Comparison of ENCODE assay signal across 8 mouse cellular contexts in genomic region chr7:83631828-83632681, GRCm38 (mm10). TPM values are rescaled to one million over a fixed set of nuclear protein-coding genes. Genes with fewer than 3 reads are reported as not detected.
DNase-seq lines count a peak whose midpoint lies in the region; ATAC-seq and TF ChIP-seq lines count a peak whose summit lies in the region.

Gene Stard5, plus strand, starts transcription at chr7:83631959.

- no peaks in the 10 kb centered on the region for H3K9me3 ChIP-seq in hindbrain, embryonic 10.5 days
- H3K9me3 ChIP-seq in lung, postnatal 0 days (ENCODE audit: low read length), result no peaks in the 10 kb centered on the region

- peaks cover 10% of the 10 kb centered on the region for H3K36me3 ChIP-seq in hindbrain, embryonic 10.5 days
- 0 out of 2 replicates have a peak, but pooled peaks cover 4% of the 10 kb centered on the region for H3K36me3 ChIP-seq in lung, postnatal 0 days (ENCODE audit: insufficient read depth, low read length)

- DNase-seq in MEL-GATA-1-ER (ENCODE audit: extremely low read depth, low read depth), result peak; percentile 81
- DNase-seq in cerebellum, adult 8-10 months, result peak; percentile 88
- DNase-seq in hindbrain, embryonic 10.5 days (ENCODE audit: low spot score), result peak; percentile 88
- peak; percentile 93 for DNase-seq in layer of hippocampus, adult 9-11 months
- DNase-seq in lung, postnatal 0 days (ENCODE audit: low spot score), result peak; percentile 98
- DNase-seq in ovary, postnatal 14 days (ENCODE audit: low spot score), result peak; percentile 84
- peak; percentile 94 for DNase-seq in thymus, postnatal 14 days

- H3K4me1 ChIP-seq in hindbrain, embryonic 10.5 days (replicated peaks), result peaks cover 23% of the 10 kb centered on the region
- peaks cover 9% of the 10 kb centered on the region; the same call in 1 of the 2 replicates for H3K4me1 ChIP-seq in lung, postnatal 0 days (ENCODE audit: insufficient read depth, low read depth, low read length)

- ATAC-seq in frontal cortex, adult (ENCODE audit: low TSS enrichment), result peak; percentile 98
- peak; percentile 99 for ATAC-seq in lung, postnatal 0 days

- H3K9ac ChIP-seq in lung, postnatal 0 days (replicated peaks; ENCODE audit: low read depth), result peak within 1 kb of the TSS; percentile 62

- peak within 1 kb of the TSS; percentile 71 for H3K4me3 ChIP-seq in hindbrain, embryonic 10.5 days
- H3K4me3 ChIP-seq in lung, postnatal 0 days (ENCODE audit: low read depth, low read length), result peak within 1 kb of the TSS; percentile 63

- no peaks in the 10 kb centered on the region for H3K27me3 ChIP-seq in hindbrain, embryonic 10.5 days (ENCODE audit: insufficient read depth, poor library complexity, severe bottlenecking)
- H3K27me3 ChIP-seq in lung, postnatal 0 days (replicated peaks; ENCODE audit: insufficient read depth, low read length), result no peaks in the 10 kb centered on the region

- peak within 1 kb of the TSS; percentile 79 for H3K4me2 ChIP-seq in lung, postnatal 0 days (replicated peaks; ENCODE audit: low read depth, low read length)

- H3K27ac ChIP-seq in hindbrain, embryonic 10.5 days, result peak within 1 kb of the TSS; percentile 88
- H3K27ac ChIP-seq in lung, postnatal 0 days (ENCODE audit: low read length), result peak within 1 kb of the TSS; percentile 84

- TF ChIP-seq EP300 in lung, postnatal 0 days (IDR thresholded peaks at IDR 0.05), result 0 out of 2 replicates have a peak, but pooled peaks have one; percentile 8

- under 1% methylated on average over 35 of the region's 35 CpGs for WGBS in hindbrain, embryonic 10.5 days
- WGBS in lung, postnatal 0 days, result under 1% methylated on average over 35 of the region's 35 CpGs

- no peak for TF ChIP-seq CTCF in lung, postnatal 0 days (IDR thresholded peaks at IDR 0.05)

RNA-seq across cellular contexts. Expression of gene Stard5, which starts in this region (rescaled TPM):
- 12.8 and 14.2 TPM in 2 replicates for polyA plus RNA-seq in hindbrain, embryonic 10.5 days (2016; fragmentation: Nextera tagmentation; extraction: Ambion mirVana)
- 12.9 and 13.4 TPM in 2 replicates for polyA plus RNA-seq in lung, postnatal 0 days (2015; fragmentation: Nextera tagmentation; extraction: Ambion mirVana)

Comparison
In these comparisons a context has a peak if more than half of its experiments do, and no peak if none do; other contexts are left out.
1. Peak in every context shown above with its lines: DNase-seq, ATAC-seq, H3K4me3 ChIP-seq and H3K27ac ChIP-seq.